Mouse (Mus musculus) 3134 (cell line): ENCODE results near the gene Tnni2.

Source experiments
- DNase-seq: peaks from one replicate; pipeline ENCODE4 v3.0.0-alpha.2; 2011; ENCODE audit warnings: low spot score; ENCODE audit not compliant: insufficient read length; ENCODE audit errors: extremely low read depth

Tnni2 gene

GRCm38 (mm10) chr7:142479307-142479706 is 37.7 kb downstream of the Tnni2 start:
- no peak for DNase-seq

DNA sequence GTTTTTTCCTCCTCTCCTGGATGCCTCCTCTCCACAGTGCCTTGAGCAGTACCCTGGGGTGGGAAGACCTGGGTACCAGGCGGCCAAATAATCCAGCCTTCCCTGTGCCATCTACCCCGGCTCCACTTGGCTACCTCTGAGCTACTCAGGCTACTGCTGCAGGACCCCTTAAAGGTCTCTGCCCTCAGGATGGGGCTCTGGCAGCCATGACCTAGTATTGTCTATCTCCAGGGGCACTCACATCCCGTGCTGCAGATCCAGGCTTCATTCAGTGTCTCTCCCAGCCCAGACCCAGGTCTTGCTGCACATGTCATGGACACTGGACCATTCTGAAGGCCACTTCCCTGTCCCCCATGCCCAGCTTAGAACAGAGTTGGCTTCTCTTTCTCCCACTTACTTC is 38.3 kb downstream of the Tnni2 start:
- DNase-seq: no peak

DNA sequence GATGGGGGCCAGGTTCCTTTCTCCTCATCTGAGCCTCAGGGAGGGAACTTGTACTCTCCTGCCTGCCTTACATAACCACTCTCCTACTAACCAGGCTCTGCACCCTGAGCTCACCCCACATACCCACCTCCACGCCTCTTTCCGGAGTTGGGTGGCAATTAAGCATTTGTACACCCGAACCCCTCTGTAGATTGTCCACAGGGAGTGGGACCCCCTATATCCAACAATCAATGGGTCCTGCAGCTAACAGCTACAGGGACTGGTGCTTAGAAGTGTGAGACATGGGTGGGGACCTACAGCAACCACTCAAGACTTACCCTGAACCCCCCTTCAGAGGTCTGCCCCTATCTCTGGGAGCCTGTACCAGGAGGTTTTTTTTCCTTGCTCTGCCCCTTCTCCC is 39.1 kb downstream of the Tnni2 start:
- no peak for DNase-seq

- no peak for DNase-seq
These were observed 39.6 kb downstream of the Tnni2 start for GRCm38 (mm10) chr7:142481186-142481567.

GRCm38 (mm10) chr7:142481568-142482255 is 40.1 kb downstream of the Tnni2 start:
- DNase-seq: no peak

DNA sequence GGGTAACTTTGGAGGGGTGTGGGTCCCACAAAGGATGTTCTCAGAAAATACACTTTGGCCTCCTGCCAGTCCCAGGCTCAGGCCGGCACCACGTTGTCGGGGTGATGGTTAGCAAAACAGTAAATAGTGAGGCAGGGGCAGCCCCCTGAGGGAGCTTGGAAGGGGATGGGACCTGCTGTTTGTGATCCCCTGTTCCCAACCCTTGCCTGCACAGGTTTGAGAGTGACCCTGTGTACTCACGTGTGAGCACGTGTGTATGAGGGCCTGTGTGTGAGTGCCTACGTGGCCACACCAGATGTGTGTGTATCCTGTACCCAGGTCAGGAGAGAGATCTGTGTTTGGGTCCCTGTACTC is 40.6 kb downstream of the Tnni2 start:
- DNase-seq: no peak

DNA sequence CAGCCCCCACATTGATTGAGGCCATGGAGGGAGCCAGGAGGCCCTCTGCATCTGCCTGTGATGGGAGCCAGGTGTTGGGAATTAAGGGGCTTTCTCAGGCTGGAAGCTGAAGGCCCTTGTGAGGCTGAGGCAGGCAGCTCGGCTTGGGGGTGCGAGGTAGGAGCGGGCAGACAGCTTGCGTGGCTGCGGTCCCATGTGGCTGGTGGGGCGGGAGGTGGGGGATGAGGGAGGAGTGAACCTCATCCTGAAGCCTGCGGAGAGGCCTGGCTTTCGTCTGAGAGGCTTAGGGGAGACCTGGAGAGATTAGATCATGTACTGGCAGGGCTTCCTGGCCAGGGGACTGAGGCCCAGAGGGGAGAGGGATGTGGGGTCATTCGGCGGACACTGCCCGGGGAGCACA is 41.5 kb downstream of the Tnni2 start:
- DNase-seq: no peak

DNA sequence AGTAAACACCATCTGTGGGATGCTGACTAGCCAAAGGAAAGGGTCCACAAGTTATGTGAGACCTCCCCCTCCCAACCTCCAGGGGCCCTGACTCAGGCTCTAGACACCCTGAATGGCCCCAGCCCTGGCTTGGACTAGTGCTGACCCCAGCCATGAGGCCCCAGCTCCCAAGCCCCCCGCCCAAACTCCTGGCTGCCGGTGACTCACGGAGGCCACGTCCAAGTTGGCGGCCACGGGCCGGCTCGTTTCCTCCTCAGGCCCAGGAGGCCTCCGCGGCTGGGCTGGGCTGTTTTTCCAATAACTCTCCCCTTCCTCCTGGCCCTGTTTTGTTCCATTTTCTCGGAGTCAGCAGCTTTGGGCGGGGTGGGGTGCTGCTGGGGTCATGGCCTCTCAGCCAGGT is 43.2 kb downstream of the Tnni2 start:
- no peak for DNase-seq

DNA sequence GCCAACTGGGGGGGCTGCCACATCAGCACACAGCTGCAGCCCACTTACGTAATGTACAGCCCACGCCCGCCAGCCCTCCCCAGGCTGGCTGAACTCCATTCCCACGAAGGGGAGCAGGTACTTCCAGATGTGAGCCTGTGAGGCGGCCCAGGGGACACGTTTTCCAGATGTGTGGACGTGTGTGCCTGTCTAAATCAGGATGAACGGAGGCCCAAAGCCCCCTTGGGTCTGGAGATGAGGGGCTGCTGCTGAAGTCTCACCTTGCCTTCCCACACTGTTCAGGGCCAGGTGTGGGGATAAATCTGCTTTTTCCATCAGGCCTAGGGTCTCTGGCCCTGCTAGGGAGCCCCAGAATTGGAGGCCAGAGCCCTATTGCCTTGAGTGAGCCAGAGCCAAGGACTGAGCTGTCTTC is 45.1 kb downstream of the Tnni2 start:
- DNase-seq: no peak

- no peak for DNase-seq
These were observed 45.8 kb downstream of the Tnni2 start for GRCm38 (mm10) chr7:142487341-142487859.

GRCm38 (mm10) chr7:142488053-142488452 is 46.4 kb downstream of the Tnni2 start:
- no peak for DNase-seq

DNA sequence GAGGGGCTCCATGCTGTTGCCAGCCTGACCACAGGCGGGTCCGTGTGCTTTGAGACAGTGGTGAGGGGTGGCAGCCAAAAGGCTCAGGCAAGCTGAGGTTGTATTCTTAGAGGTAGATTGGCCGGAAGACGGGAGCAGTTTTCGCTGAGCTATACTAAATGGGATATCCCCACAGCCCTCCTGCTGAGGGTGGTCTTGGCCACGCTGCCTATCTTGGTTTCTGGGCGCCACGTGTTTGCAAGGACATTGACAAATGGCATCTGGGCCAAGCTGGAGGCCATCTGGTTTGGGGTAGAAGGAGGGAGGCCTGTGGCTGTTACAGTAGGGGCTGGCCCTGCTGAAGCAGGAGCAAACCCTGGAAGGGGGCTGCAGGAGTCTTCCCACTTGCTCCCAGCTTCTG is 51.9 kb downstream of the Tnni2 start:
- DNase-seq: no peak
